Mouse (Mus musculus) right cerebral cortex, adult 2 months (tissue): ENCODE data around the gene Bcl11b.

Experiments
- DNase-seq, 2 experiments: peaks; one replicate each; pipeline ENCODE4 v3.0.0; 2021 to 2022; ENCODE audit warnings: low spot score in 2 of 2

Gene Bcl11b

DNA sequence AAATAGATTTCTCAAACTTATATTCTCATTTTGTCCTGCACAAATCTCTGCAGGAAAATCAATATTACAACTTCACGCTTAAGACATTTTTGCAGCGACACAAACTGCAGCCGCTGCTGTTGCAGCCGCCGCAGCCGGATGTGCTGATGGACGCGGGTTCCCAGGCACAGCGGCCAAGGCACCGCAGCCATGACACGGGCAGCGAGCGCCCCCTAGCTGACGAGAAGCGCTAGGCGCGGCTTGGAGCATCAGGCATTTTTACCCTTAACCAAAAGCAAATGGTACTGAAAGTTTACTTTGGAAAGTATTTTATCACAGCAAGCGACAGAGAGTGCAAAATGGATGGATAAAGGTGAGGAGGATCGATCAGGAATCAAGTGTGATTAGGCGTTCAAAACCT is 4.7 kb downstream of the Bcl11b start:
- DNase-seq: peak; percentile 91 to 94

GRCm38 (mm10) chr12:107997901-107998300 is 5.5 kb downstream of the Bcl11b start:
- DNase-seq: peak; percentile 25 to 42

DNA sequence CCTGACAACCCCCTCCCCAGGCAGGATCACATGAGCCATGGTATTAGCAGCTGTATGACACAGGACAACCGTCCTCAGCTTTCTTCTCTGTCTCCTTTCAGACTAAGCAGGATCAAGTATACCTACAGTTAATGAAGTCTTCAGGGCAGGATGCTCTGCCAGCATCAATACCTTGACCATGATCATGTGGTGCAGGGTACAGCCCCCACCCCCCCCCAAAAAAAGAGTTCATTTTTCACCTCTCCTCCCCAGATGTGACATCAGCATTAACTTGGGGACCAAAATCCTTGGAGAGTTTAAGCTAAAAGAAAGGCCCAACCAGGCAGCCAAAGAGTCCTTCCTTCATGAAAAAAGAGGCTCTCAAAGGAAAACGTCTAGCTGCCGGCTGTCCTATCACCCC is 6.2 kb downstream of the Bcl11b start:
- DNase-seq: no peak

DNA sequence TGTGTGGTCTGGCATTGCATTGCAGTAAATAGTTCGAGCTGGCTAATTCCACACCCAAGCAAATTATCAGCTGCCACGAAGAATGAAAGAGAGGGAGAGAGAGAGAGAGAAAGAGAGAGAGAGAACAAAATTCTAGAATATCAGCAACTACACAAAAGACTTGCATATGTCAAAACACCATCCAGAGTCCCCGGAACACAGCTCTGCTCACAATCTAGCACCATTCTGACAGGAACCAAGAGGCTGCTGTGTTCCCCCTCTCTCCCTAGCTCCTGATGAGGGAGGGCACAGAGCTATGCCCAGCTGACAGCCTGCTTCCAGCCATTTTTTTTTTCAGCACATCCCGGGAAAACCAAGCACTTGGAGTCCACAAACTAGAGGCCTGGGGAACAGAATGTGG is 6.6 kb downstream of the Bcl11b start:
- peak in 1 of 2 experiments; percentile 13 for DNase-seq

GRCm38 (mm10) chr12:107996216-107996615 is 7.2 kb downstream of the Bcl11b start:
- DNase-seq: peak in 1 of 2 experiments; percentile 13

DNA sequence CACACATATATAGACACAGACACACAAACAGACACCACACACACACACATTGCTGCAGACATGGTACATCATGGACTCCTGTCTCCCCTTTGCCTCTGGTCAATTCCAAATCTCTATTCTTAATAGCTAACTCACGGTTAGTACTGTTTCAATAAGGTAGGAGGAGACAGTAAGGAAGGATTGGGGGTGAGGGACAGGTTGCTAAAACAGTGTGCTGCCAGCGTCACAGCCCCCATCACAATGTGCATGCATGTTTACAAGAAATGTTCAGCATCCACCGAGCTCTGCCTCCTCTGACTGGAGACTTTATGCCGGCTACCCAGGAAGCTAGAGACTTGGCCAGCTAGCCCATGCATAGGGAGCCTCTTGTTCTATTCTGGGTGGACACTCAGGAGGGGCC is 9.0 kb downstream of the Bcl11b start:
- peak in 1 of 2 experiments; percentile 7 for DNase-seq

- DNase-seq: no peak
These were observed 10.4 kb downstream of the Bcl11b start for GRCm38 (mm10) chr12:107993029-107993428.

- DNase-seq: no peak
These were observed 12.2 kb downstream of the Bcl11b start for GRCm38 (mm10) chr12:107991191-107991590.

GRCm38 (mm10) chr12:107983211-107983610 is 20.2 kb downstream of the Bcl11b start:
- DNase-seq: no peak

DNA sequence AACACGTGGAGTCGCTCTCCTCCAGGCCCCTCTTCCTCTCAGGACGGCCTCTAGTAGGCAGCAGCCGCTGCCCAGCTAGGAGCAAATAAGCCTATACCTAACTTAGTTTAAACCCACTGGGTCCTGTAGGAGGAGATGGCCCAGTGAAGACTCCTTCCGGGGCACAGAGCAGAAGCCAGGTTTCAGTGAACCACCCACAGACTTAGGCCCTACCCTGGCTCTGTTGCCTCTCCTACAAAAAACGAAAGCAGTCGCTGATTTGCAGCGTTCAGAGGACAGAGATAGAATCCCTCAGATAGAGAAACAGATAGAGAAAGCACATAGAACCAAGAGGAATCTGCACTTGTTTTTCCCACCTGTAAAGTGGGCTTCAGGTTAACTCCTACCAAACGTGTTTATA is 21.1 kb downstream of the Bcl11b start:
- DNase-seq: no peak

DNA sequence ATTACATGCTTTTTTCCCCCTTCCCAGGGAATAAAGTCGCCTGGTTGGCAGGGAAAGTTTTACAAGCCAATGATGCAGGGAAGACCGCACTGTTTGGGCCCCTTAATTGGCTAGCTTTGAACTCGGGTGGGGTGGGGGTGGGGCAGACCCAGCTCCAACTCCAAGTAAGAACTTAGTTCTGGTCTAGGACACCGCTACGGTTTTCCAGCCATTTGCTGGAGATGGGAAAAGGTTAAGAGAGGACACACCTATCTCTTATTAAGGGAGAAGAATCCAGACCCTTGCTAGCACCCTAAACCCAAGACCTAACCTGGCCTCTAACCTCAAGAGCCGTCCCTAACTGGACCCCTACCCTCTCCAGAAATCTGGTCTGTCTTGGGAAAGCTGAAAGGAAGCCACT is 22.2 kb downstream of the Bcl11b start:
- no peak for DNase-seq

- DNase-seq: no peak
These were observed 23.0 kb downstream of the Bcl11b start for GRCm38 (mm10) chr12:107980261-107980961.

- DNase-seq: no peak
These were observed 23.6 kb downstream of the Bcl11b start for GRCm38 (mm10) chr12:107979710-107980260.

- no peak for DNase-seq
These were observed 24.6 kb downstream of the Bcl11b start for GRCm38 (mm10) chr12:107978736-107979255.

DNA sequence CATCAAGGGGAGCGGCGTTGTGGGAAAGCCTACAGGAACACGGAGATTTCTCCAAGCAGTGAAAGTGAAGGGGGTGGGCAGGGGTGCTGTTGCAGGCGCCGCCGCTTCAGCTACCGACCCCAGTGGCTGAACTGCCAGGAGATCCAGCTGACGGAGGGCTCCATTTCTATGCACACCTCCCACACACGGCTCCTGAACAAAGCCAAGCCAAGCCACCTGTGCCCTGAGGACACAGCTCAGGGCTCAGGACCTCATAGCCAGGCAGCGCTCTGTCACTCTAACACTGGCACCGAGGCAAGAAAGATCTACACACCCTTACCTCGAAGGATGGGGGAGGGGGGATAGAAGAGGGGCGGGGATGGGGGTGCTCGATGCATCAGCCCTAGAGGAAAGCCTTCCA is 25.3 kb downstream of the Bcl11b start:
- no peak for DNase-seq

GRCm38 (mm10) chr12:107977534-107977933 is 25.9 kb downstream of the Bcl11b start:
- no peak for DNase-seq

- no peak for DNase-seq
These were observed 26.3 kb downstream of the Bcl11b start for GRCm38 (mm10) chr12:107977086-107977485.

- DNase-seq: no peak
These were observed 26.8 kb downstream of the Bcl11b start for GRCm38 (mm10) chr12:107976571-107977001.

DNA sequence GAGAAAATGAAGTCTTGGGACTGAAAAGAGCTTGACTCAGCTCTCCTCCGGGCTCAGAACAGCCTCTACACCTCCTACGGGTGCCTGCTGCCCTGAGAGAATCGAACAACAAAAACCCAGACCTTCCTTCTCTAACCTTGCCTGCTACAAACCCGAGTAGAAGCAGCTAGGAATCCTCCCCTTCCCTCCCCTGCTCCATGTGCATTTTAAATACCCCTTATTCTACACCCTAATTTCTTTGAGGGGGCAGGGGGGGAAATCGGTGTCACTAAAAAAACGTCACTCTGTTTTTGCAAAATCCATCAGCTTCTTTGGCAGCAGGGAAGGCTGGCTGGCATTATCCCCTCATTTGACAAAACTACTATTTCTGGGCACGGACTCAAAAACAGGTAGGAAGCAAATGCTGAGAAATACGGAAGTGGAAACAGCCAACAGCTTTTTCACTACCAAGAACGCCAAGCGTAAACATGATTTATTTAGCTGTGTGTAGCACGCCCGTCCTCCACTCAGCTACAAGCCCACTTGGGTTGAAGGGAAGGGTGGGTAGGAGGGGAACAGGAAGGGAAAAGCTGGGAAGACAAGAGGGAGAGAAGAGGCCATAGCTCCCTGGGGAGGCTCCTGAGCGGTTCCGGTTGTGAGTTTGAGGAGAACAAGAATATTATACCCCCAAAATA is 27.4 kb downstream of the Bcl11b start:
- DNase-seq: peak in 1 of 2 experiments; percentile 59

DNA sequence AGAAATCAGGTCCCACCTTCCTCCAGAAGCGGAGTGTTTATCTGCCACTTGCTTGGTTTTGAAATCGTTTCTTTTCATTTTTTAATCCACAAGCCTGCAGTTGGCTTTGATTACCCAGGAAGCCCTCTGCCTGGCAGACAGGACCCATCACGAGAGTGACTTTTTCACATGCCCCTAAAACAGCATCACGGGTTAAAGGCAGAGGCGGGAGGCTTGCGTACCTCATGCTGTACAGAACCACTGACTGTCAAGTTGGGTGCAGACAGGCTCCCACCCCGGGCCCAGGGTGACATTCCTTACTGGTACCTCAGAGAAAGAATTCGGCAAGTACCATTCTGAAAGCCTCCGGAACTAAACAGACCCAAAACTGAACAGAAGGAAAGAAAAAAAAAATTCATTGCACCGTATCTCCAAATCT is 27.9 kb downstream of the Bcl11b start:
- no peak for DNase-seq

DNA sequence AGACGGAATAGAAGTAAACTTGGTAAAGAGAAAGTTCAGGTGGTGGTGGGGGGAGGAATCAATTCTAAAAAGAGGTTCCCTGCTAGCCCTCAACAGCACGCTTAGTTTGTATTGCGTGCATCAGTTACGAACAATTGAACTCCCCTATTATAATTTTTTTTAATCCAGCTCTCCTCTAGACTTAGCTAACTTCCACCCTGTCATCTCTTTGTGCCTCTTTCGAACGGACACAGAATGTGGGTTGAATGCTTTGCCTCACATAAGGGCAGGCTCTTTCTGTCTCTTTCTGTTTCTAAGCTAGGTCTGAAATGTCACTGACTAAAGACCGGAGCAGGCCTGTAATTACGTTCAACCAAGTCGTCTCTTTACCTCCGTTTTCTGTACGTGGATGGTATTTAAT is 28.9 kb downstream of the Bcl11b start:
- no peak for DNase-seq

- DNase-seq: no peak
These were observed 29.8 kb downstream of the Bcl11b start for GRCm38 (mm10) chr12:107973556-107974140.
